Mouse (Mus musculus): ENCODE data around the gene Vps41.

The Vps41 gene

GRCm38 (mm10) chr13:18868030-18868490 lies 151.0 kb downstream of the Vps41 start:
- no peak for DNase-seq (ENCODE audit: low read depth, low spot score)

DNA sequence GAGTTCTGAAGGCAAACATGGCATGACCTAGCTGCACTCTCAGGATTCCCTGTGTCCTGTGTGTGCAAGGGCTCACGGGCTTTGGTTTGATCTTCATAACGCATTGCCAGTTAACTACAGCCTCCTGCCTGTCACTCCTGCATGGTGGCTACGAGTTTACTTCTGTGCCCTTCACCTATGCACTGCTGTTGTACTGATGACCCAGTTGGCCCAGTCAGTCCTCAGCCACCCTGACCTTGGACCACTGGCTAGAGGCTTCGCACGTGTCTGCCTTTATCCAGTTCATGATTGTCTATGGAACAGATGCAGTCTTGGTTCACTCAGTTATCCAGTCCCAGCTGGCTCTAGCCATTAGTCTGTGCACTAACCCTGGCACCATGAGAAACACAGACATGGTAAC lies 151.7 kb downstream of the Vps41 start:
- DNase-seq (ENCODE audit: low read depth, low spot score) = no peak

DNA sequence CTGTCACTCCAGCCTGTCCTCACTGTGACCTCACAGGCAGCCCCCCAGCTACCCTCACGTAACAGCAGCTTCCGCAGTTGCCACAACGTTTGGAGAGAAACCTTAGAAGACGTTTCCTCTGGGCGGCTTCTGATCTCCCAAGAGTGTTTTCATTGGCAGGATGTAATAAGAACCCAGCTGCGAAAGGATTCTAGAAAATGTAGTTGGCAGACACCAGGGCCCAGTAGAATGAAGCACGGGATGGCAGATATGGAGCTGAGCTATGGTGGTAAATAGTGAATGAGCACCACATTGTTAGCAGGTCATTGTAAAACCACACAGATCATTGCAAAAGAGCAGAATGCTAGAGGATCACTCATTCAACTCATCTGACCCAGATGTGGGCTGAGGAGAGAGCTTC lies 158.2 kb downstream of the Vps41 start:
- DNase-seq (ENCODE audit: low read depth, low spot score) = no peak

DNA sequence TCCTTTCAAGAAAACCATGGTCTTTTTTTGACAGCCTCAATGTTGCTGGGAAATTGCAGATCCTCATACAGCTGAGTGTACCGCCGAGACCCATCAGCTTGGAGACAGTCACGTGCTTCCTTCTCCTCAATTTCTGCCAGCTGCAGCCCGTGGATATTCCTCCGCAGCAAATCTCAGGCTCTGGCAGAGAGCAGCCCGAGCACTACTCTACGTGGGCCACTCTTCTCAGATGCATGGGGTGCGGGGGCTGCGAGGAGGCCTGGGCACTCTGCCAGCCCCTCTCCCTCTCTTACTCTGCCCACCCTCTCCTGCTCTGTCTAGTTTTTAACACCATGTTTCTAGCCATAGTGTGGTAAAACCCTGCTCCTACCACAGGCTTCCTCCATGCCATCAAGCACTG lies 175.8 kb downstream of the Vps41 start:
- no peak for DNase-seq (ENCODE audit: low read depth, low spot score)

DNA sequence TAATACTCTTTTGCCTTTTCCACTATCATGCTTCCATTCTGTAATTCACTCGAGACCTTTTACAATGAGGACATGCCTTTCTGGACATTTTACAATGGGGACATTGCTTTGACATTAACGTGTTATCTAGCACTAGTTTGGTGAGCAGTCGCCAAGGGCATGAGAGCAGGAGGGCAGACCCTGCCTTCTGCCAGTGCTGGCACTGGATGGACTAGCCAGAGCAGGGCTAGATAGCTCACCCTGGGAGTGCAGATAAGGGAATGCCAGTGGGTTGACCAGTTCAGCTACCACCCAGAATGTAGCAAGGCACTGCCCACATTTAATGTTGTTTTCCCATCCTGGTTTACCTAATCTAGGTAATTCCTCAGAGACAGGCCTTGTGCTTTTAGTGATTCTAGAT lies 179.7 kb downstream of the Vps41 start:
- DNase-seq (ENCODE audit: low read depth, low spot score) = no peak

GRCm38 (mm10) chr13:18903623-18904022 lies 186.5 kb downstream of the Vps41 start:
- no peak for DNase-seq (ENCODE audit: low read depth, low spot score)

DNA sequence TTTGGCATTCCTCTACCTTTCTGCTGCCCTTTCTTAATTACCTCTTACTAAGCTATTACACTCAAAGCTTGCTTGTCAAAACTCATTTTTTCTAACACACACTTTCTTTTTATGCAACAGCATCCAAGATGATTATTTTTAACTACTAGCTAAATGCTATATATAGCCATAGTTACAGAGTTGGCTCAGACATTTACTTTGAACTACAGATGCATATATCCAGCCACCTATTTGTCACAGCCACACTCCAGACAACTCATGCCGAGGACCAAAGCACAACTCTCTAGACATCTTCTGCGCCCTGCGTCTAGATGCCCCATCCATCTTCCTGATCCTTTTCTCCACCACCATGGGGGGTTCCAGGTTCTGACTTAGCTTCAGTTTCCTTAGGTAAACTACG lies 197.7 kb downstream of the Vps41 start:
- DNase-seq (ENCODE audit: low read depth, low spot score) = no peak
